8 mouse cellular contexts compared by ENCODE assay signal in genomic region chr15:4027671-4028410, GRCm38 (mm10). TPM values are rescaled to one million over a fixed set of nuclear protein-coding genes. Genes with fewer than 3 reads are reported as not detected.
A peak's percentile ranks its signal among the peaks of the same experiment; 100 is the strongest.
DNase-seq lines count a peak whose midpoint lies in the region; ATAC-seq and TF ChIP-seq lines count a peak whose summit lies in the region.

No protein-coding gene starts in this region.

- H3K27ac ChIP-seq in heart, embryonic 11.5 days (ENCODE audit: low read depth, low read length), result peak overlapping the region; percentile 99
- H3K27ac ChIP-seq in bone marrow macrophage, adult 2 months (ENCODE audit: insufficient read depth, low read depth, low read length), result peak overlapping the region; percentile 61
- H3K27ac ChIP-seq in hindbrain, embryonic 13.5 days, result peak overlapping the region; percentile 97; the same call in 1 of the 2 replicates
- H3K27ac ChIP-seq in macrophage, result peak overlapping the region; percentile 81

- peaks cover 27% of the 10 kb centered on the region for H3K4me1 ChIP-seq in heart, embryonic 11.5 days (ENCODE audit: control insufficient read depth, insufficient read depth, low read length)
- peaks cover 44% of the 10 kb centered on the region for H3K4me1 ChIP-seq in bone marrow macrophage, adult 2 months (ENCODE audit: control insufficient read depth, insufficient read depth, low read length)
- peaks cover 21% of the 10 kb centered on the region for H3K4me1 ChIP-seq in hindbrain, embryonic 13.5 days (replicated peaks)

- no peaks in the 10 kb centered on the region for H3K9me3 ChIP-seq in heart, embryonic 11.5 days (replicated peaks; ENCODE audit: control insufficient read depth, low read length)
- H3K9me3 ChIP-seq in hindbrain, embryonic 13.5 days, result no peaks in the 10 kb centered on the region

- no peaks in the 10 kb centered on the region for H3K36me3 ChIP-seq in heart, embryonic 11.5 days (ENCODE audit: control insufficient read depth, insufficient read depth, low read length)
- H3K36me3 ChIP-seq in hindbrain, embryonic 13.5 days, result no peaks in the 10 kb centered on the region
- H3K36me3 ChIP-seq in macrophage (ENCODE audit: inconsistent target), result no peaks in the 10 kb centered on the region

- no peak for DNase-seq in heart, adult 8-10 months (ENCODE audit: low spot score)
- DNase-seq in urinary bladder, postnatal 14 days (ENCODE audit: low spot score), result no peak
- DNase-seq in cerebellum, adult 8-10 months, result no peak
- no peak for DNase-seq in adrenal gland, postnatal 25 days

- H3K79me2 ChIP-seq in macrophage (ENCODE audit: inconsistent target), result peaks cover 55% of the 10 kb centered on the region

- TF ChIP-seq POLR2A in bone marrow macrophage, adult 2 months (IDR thresholded peaks at IDR 0.05; ENCODE audit: borderline replicate concordance, low read depth, low read length), result no peak

- H3K4me3 ChIP-seq in heart, embryonic 11.5 days (ENCODE audit: low read depth, low read length), result peak overlapping the region; percentile 81
- peak overlapping the region; percentile 81 for H3K4me3 ChIP-seq in bone marrow macrophage, adult 2 months (ENCODE audit: insufficient read depth, low read length)
- H3K4me3 ChIP-seq in hindbrain, embryonic 13.5 days, result peak overlapping the region; percentile 87
- H3K4me3 ChIP-seq in macrophage (ENCODE audit: inconsistent target), result peak overlapping the region; percentile 57

- ATAC-seq in heart, embryonic 11.5 days (replicated peaks; ENCODE audit: insufficient number of reproducible peaks, low FRiP score, low TSS enrichment), result no peak
- no peak for ATAC-seq in hindbrain, embryonic 13.5 days (ENCODE audit: low FRiP score)

- no peaks in the 10 kb centered on the region for H3K27me3 ChIP-seq in heart, embryonic 11.5 days (ENCODE audit: control insufficient read depth, insufficient read depth, low read length)
- no peaks in the 10 kb centered on the region for H3K27me3 ChIP-seq in hindbrain, embryonic 13.5 days

- H3K4me2 ChIP-seq in heart, embryonic 11.5 days, result peak overlapping the region; percentile 78
- H3K4me2 ChIP-seq in hindbrain, embryonic 13.5 days, result peak overlapping the region; percentile 64

- 8% methylated on average over 6 of the region's 6 CpGs for WGBS in heart, embryonic 11.5 days (ENCODE audit: insufficient replicate concordance)
- WGBS in hindbrain, embryonic 13.5 days, result 17% methylated on average over 6 of the region's 6 CpGs
- WGBS in macrophage (ENCODE audit: missing documents), result 13% methylated on average over 6 of the region's 6 CpGs

- TF ChIP-seq CTCF in bone marrow macrophage, adult 2 months (IDR thresholded peaks at IDR 0.05; ENCODE audit: low read depth, low read length), result no peak

- peak overlapping the region; percentile 90 for H3K9ac ChIP-seq in heart, embryonic 11.5 days (ENCODE audit: low read depth, low read length)
- peak overlapping the region; percentile 89 for H3K9ac ChIP-seq in hindbrain, embryonic 13.5 days

RNA-seq across cellular contexts. Expression of gene Oxct1, which starts 1.7 kb away (rescaled TPM):
- 272 and 282 TPM in 2 replicates for polyA plus RNA-seq in heart, embryonic 11.5 days (2014; fragmentation: Nextera tagmentation; extraction: Ambion mirVana)
- 1,000 to 10,000 TPM; 1,258 to 1,664 (median 1,451) TPM for total RNA-seq in heart, adult 8-10 months (2022)
- polyA plus RNA-seq in bone marrow macrophage, adult 2 months (2012; ENCODE audit: insufficient read depth, insufficient read length, missing spikeins), result 109 and 112 TPM in 2 replicates
- polyA plus RNA-seq in hindbrain, embryonic 13.5 days (2015; fragmentation: Nextera tagmentation; extraction: Ambion mirVana), result 256 and 258 TPM in 2 replicates
- 100 to 1,000 TPM in 16 of 26 experiments, 10 to 100 TPM in 10; 12.4 to 180 (median 116) TPM for total RNA-seq in macrophage (2018; cell fraction: chromatin; rRNA removed)
- total RNA-seq in macrophage (2018; cell fraction: cytosol; rRNA removed), result 100 to 1,000 TPM in 25 of 26 experiments, 10 to 100 TPM in 1; 99.3 to 249 (median 143) TPM
- total RNA-seq in macrophage (2018; cell fraction: nucleus; rRNA removed), result 100 to 1,000 TPM in 9 of 26 experiments, 10 to 100 TPM in 17; 32.2 to 149 (median 86.6) TPM
- polyA plus RNA-seq in macrophage (2018), result 105 to 181 TPM (median 181 TPM) in 3 replicates
- 145 and 173 TPM in 2 replicates for total RNA-seq in adrenal gland, postnatal 25 days (2021)

RNA-seq across cellular contexts. Expression of gene AW549877, which starts 32.3 kb away (rescaled TPM):
- polyA plus RNA-seq in heart, embryonic 11.5 days (2014; fragmentation: Nextera tagmentation; extraction: Ambion mirVana), result 36.7 and 43.2 TPM in 2 replicates
- 10 to 100 TPM; 15.3 to 25.6 (median 19.9) TPM for total RNA-seq in heart, adult 8-10 months (2022)
- polyA plus RNA-seq in bone marrow macrophage, adult 2 months (2012; ENCODE audit: insufficient read depth, insufficient read length, missing spikeins), result 73.6 and 85.0 TPM in 2 replicates
- polyA plus RNA-seq in hindbrain, embryonic 13.5 days (2015; fragmentation: Nextera tagmentation; extraction: Ambion mirVana), result 40.0 and 41.5 TPM in 2 replicates
- 100 to 1,000 TPM in 14 of 26 experiments, 10 to 100 TPM in 12; 61.5 to 189 (median 101) TPM for total RNA-seq in macrophage (2018; cell fraction: chromatin; rRNA removed)
- total RNA-seq in macrophage (2018; cell fraction: cytosol; rRNA removed), result 10 to 100 TPM; 16.2 to 37.2 (median 29.8) TPM
- 100 to 1,000 TPM in 8 of 26 experiments, 10 to 100 TPM in 18; 57.9 to 194 (median 86.7) TPM for total RNA-seq in macrophage (2018; cell fraction: nucleus; rRNA removed)
- 16.8 to 41.7 TPM (median 25.7 TPM) in 3 replicates for polyA plus RNA-seq in macrophage (2018)
- total RNA-seq in adrenal gland, postnatal 25 days (2021), result 51.8 and 72.3 TPM in 2 replicates

RNA-seq across cellular contexts. Expression of gene Fbxo4, which starts 48.5 kb away (rescaled TPM):
- 11.1 and 12.3 TPM in 2 replicates for polyA plus RNA-seq in heart, embryonic 11.5 days (2014; fragmentation: Nextera tagmentation; extraction: Ambion mirVana)
- total RNA-seq in heart, adult 8-10 months (2022), result 1 to 10 TPM; 5.1 to 7.8 (median 7.1) TPM
- polyA plus RNA-seq in bone marrow macrophage, adult 2 months (2012; ENCODE audit: insufficient read depth, insufficient read length, missing spikeins), result 18.1 and 20.1 TPM in 2 replicates
- polyA plus RNA-seq in hindbrain, embryonic 13.5 days (2015; fragmentation: Nextera tagmentation; extraction: Ambion mirVana), result 8.2 and 8.3 TPM in 2 replicates
- 10 to 100 TPM in 20 of 26 experiments, 1 to 10 TPM in 6; 6.2 to 38.3 (median 17.2) TPM for total RNA-seq in macrophage (2018; cell fraction: chromatin; rRNA removed)
- 10 to 100 TPM; 11.3 to 18.3 (median 15.4) TPM for total RNA-seq in macrophage (2018; cell fraction: cytosol; rRNA removed)
- total RNA-seq in macrophage (2018; cell fraction: nucleus; rRNA removed), result 10 to 100 TPM in 21 of 26 experiments, 1 to 10 TPM in 5; 4.8 to 26.7 (median 14.4) TPM
- polyA plus RNA-seq in macrophage (2018), result 10.2 to 17.3 TPM (median 14.7 TPM) in 3 replicates
- 21.6 and 25.8 TPM in 2 replicates for total RNA-seq in adrenal gland, postnatal 25 days (2021)
